Mouse (Mus musculus): ENCODE data around the gene Icosl. TPM values are rescaled to one million over a fixed set of nuclear protein-coding genes. Genes with fewer than 3 reads are reported as not detected.
A peak's percentile ranks its signal among the peaks of the same experiment; 100 is the strongest.
"Not testable (repeated sequence)": the region's sequence is repeated elsewhere in the genome, so short reads cannot be mapped to it uniquely, and the experiment has no call there.

The Icosl gene
- 13.3 and 19.0 TPM in 2 replicates for polyA plus RNA-seq (2012; rRNA removed)

DNA sequence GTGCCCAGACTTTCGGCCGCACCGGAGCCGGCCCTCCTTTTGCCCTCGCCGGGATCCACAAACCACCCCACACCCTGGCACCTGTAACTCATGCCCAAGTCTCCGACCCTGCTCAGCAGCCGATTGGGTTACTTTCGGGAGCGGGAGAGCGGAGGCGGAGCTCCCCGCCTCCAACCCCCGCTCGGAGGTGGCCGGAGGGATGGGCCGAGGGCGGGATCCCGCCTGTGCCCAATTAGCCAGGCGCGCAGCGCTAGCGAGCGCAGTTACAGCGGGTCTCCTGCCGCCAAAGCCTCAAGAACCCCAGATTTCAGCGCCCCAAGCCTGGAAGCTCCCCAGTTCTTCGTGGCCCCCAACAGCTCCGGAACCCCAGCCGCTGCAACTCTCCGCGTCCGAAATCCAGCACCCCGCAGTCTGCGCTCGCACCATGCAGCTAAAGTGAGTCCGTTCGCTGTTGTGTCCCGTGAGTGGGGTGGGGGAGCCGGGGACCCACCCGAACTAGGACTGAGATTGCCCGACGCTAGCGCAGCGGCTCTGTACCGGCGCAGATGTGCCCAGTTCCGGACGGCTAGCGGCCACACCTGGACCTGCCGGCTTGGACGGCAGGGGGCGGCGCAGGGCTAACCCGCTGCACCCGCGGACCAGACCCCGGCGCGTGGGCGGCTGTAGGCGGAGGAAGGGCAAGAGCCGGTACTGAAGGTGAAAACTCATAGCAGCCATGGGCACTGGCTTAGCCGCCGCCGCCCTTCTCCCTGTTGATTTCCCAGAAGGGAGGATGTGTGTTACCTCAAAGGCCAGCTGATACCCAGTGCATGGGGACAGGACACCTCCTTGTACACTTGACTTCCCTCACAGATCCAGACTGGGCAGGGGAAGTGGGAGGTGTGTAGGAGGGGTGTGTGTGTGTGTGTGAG is at the start of gene Icosl:
TSS of gene Icosl (plus strand) at position 202 of the 911 bp plus-strand sequence.
- DNase-seq, result peak; percentile 89
- WGBS, result under 1% methylated on average over 66 of the region's 66 CpGs
- peak within 1 kb of the TSS; percentile 94 for H3K4me3 ChIP-seq (ENCODE audit: insufficient read depth, low read depth, low read length)
- TF ChIP-seq POLR2A (IDR thresholded peaks at IDR 0.05; ENCODE audit: low read depth, low read length) (peak; percentile 59), CTCF (conservative IDR thresholded peaks at IDR 0.05; ENCODE audit: insufficient read depth, insufficient read length, low read depth, low read length) (peak; percentile 53)
- peaks cover 2% of the 10 kb centered on the region; the same call in 1 of the 2 replicates for H3K4me1 ChIP-seq (ENCODE audit: control insufficient read depth, insufficient read depth, low read length)
- H3K27ac ChIP-seq (ENCODE audit: insufficient read depth, low read depth, low read length), result peak within 1 kb of the TSS; percentile 63
- H3K27me3 ChIP-seq (replicated peaks; ENCODE audit: control insufficient read depth, insufficient read depth, low read length), result no peaks in the 10 kb centered on the region
- H3K36me3 ChIP-seq (ENCODE audit: control insufficient read depth, insufficient read depth, low read length), result no peaks in the 10 kb centered on the region; the same call in 1 of the 2 replicates

DNA sequence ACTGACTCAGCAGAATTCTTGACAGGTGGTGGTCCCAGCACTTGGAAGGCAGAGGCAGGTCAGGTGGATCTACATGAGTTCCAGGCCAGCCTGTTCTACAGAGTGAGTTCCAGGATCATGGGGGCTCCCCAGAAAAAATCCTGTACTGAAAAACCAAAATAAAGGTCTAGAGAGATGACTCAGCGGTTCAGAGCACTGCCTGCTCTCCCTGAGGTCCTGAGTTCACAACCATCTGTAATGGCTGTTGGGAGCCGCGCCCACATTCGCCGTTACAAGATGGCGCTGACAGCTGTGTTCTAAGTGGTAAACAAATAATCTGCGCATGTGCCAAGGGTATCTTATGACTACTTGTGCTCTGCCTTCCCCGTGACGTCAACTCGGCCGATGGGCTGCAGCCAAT is 49.1 kb upstream of the Icosl start:
- H3K27ac ChIP-seq (ENCODE audit: insufficient read depth, low read depth, low read length); H3K36me3 ChIP-seq (ENCODE audit: control insufficient read depth, insufficient read depth, low read length); H3K27me3 ChIP-seq (replicated peaks; ENCODE audit: control insufficient read depth, insufficient read depth, low read length); H3K4me3 ChIP-seq (ENCODE audit: insufficient read depth, low read depth, low read length); H3K4me1 ChIP-seq (ENCODE audit: control insufficient read depth, insufficient read depth, low read length): not testable (repeated sequence)
- DNase-seq, result peak; percentile 9
- 97% methylated on average over 7 of the region's 11 CpGs for WGBS

DNA sequence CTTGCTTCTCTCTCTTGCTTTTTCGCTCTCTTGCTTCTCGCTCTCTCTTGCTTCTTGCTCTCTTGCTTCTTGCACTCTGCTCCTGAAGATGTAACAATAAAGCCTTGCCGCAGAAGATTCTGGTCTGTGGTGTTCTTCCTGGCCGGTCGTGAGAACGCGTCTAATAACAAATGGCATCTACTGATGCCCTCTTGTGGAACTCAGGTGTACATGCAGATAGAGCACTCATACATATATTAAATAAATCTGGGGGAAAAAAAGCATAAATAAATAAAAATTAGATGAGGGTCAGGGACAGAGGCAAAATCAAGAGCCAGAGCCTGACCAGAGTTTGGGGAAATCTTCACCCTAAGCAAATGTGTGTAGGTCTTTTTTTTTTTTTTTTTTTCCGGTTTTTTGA is 43.6 kb upstream of the Icosl start:
- WGBS, result 41% methylated on average over 6 of the region's 8 CpGs
- not testable (repeated sequence) for DNase-seq

DNA sequence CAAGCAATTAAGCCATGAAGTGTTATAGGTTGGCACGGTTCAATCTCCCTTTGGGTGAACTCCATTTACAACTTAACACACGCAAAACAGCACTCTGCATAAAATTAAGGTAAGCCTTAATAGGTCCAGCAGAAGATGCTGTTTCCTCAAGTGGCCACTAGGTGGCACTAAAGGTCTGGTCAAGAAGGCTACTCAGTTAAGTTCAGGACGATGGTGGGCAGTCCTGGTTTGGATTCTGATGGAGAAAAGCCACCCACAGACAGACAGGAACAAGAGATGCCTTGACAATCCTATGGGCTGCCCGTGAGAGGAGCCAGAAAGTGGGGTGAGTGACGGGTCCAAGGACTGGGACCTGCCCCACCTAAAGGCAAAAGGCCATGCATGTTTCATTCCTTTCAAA is 41.0 kb upstream of the Icosl start:
- Histone ChIP-seq H3K4me1 (ENCODE audit: control insufficient read depth, insufficient read depth, low read length) (no peaks in the 10 kb centered on the region), H3K27me3 (replicated peaks; ENCODE audit: control insufficient read depth, insufficient read depth, low read length) (no peaks in the 10 kb centered on the region), H3K4me3 (ENCODE audit: insufficient read depth, low read depth, low read length) (no peak overlapping the region), H3K36me3 (ENCODE audit: control insufficient read depth, insufficient read depth, low read length) (no peaks in the 10 kb centered on the region), H3K27ac (ENCODE audit: insufficient read depth, low read depth, low read length) (no peak overlapping the region)
- DNase-seq, result peak; percentile 72
- TF ChIP-seq POLR2A (IDR thresholded peaks at IDR 0.05; ENCODE audit: low read depth, low read length), result no peak
- TF ChIP-seq CTCF (conservative IDR thresholded peaks at IDR 0.05; ENCODE audit: insufficient read depth, insufficient read length, low read depth, low read length), result peak; percentile 87
- WGBS, result under 1% methylated on average over 5 of the region's 5 CpGs

More for the DNA sequence above, 43.6 kb upstream of the Icosl start:
- not testable (repeated sequence) for H3K4me3 ChIP-seq (ENCODE audit: insufficient read depth, low read depth, low read length); H3K36me3 ChIP-seq (ENCODE audit: control insufficient read depth, insufficient read depth, low read length); H3K4me1 ChIP-seq (ENCODE audit: control insufficient read depth, insufficient read depth, low read length); H3K27me3 ChIP-seq (replicated peaks; ENCODE audit: control insufficient read depth, insufficient read depth, low read length); H3K27ac ChIP-seq (ENCODE audit: insufficient read depth, low read depth, low read length)

DNA sequence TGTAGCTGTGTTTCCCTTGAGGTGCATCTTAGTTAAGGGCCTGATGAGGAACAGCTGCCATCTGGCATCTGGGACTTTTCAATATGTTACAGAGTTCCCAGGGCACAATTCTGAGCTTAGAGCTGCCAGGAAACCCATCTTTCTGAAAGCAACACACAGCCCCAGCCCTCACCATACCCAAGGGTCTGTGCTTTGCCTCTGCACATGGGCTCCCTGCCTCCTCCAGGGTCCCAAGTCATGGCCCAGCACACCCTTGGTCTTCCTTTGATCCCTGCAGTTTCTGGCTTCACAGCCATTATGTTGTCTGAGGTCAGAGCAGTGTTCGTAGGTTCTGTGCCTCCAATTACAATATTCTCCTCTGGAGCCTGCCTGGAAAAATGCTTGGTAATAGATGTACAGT is 40.0 kb upstream of the Icosl start:
- Histone ChIP-seq H3K4me1 (ENCODE audit: control insufficient read depth, insufficient read depth, low read length) (no peaks in the 10 kb centered on the region), H3K36me3 (ENCODE audit: control insufficient read depth, insufficient read depth, low read length) (no peaks in the 10 kb centered on the region), H3K27me3 (replicated peaks; ENCODE audit: control insufficient read depth, insufficient read depth, low read length) (no peaks in the 10 kb centered on the region), H3K27ac (ENCODE audit: insufficient read depth, low read depth, low read length) (no peak overlapping the region), H3K4me3 (ENCODE audit: insufficient read depth, low read depth, low read length) (no peak overlapping the region)
- 95% methylated on average over 1 of the region's 1 CpGs for whole genome bisulfite sequencing
- TF ChIP-seq POLR2A (IDR thresholded peaks at IDR 0.05; ENCODE audit: low read depth, low read length) (no peak), CTCF (conservative IDR thresholded peaks at IDR 0.05; ENCODE audit: insufficient read depth, insufficient read length, low read depth, low read length) (no peak)
- no peak for DNase-seq

DNA sequence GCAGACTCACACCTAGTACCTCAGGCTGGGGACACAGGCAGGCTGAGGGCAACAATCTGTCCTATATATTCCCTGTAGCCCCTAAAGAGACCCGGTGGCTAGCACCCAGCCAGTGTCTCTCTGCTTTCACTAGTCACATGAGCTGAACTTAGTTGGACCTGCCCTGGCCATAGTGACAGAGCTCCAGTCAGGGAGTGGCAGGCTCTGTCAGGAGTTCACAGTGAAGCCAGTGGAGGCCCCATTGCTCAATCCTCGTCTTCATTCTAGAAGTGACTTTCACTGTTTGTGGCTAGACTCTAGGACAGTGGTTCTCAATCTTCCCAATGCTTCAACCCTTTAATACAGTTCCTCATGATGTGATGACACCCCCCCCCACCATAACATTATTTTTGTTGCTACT is 37.1 kb upstream of the Icosl start:
- no peak for DNase-seq
- no peaks in the 10 kb centered on the region for H3K27me3 ChIP-seq (replicated peaks; ENCODE audit: control insufficient read depth, insufficient read depth, low read length)
- TF ChIP-seq POLR2A (IDR thresholded peaks at IDR 0.05; ENCODE audit: low read depth, low read length) (no peak), CTCF (conservative IDR thresholded peaks at IDR 0.05; ENCODE audit: insufficient read depth, insufficient read length, low read depth, low read length) (no peak)
- no peaks in the 10 kb centered on the region for H3K4me1 ChIP-seq (ENCODE audit: control insufficient read depth, insufficient read depth, low read length)
- no peak overlapping the region for H3K27ac ChIP-seq (ENCODE audit: insufficient read depth, low read depth, low read length)
- no peaks in the 10 kb centered on the region for H3K36me3 ChIP-seq (ENCODE audit: control insufficient read depth, insufficient read depth, low read length)
- whole genome bisulfite sequencing, result 82% methylated on average over 2 of the region's 2 CpGs
- no peak overlapping the region for H3K4me3 ChIP-seq (ENCODE audit: insufficient read depth, low read depth, low read length)

DNA sequence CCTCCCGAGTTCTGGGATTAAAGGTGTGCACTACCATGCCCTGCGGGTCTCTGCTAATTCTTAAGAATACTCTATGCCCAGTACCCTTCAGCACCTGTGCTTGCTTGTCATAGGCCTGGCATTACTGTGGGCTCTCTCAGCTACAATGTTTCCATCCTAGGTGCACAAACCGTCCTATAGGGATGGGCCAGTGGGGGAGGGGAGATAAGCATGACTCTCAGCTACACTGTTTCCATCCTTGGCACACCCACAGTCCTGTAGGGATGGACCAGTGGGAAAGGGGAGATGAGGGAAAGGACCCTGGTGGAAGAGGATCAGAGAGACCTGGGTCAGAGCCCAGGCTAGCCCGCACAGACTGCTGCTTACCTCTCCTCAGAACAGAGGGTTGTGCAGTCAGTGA is 32.0 kb upstream of the Icosl start:
- TF ChIP-seq CTCF (conservative IDR thresholded peaks at IDR 0.05; ENCODE audit: insufficient read depth, insufficient read length, low read depth, low read length) (no peak), POLR2A (IDR thresholded peaks at IDR 0.05; ENCODE audit: low read depth, low read length) (no peak)
- DNase-seq, result no peak
- no peaks in the 10 kb centered on the region for H3K27me3 ChIP-seq (replicated peaks; ENCODE audit: control insufficient read depth, insufficient read depth, low read length)
- H3K36me3 ChIP-seq (ENCODE audit: control insufficient read depth, insufficient read depth, low read length), result no peaks in the 10 kb centered on the region
- H3K4me3 ChIP-seq (ENCODE audit: insufficient read depth, low read depth, low read length), result no peak overlapping the region
- 89% methylated on average over 4 of the region's 4 CpGs for WGBS
- no peaks in the 10 kb centered on the region for H3K4me1 ChIP-seq (ENCODE audit: control insufficient read depth, insufficient read depth, low read length)
- no peak overlapping the region for H3K27ac ChIP-seq (ENCODE audit: insufficient read depth, low read depth, low read length)
